31 mouse cellular contexts compared by ENCODE assay signal in genomic region chr12:17420168-17420810, GRCm38 (mm10).
DNase-seq lines count a peak whose midpoint lies in the region; TF ChIP-seq lines count a peak whose summit lies in the region.
"Had no signal": no experiment of that assay in that cellular context is flagged by ENCODE, and none has a peak within 500 bp of the region (broad histone marks: within the 10 kb centered on the region; RNA-seq: fewer than 3 reads in every experiment).

No protein-coding gene starts in this region.

- intact Hi-C loops in heart, postnatal 36 days (cut with DNase I) = no loop called here

- WGBS in heart, embryonic 10.5 days = 12% methylated on average over 3 of the region's 3 CpGs
- WGBS in lung, adult 2 months = 24% methylated on average over 3 of the region's 3 CpGs

- no peak for TF ChIP-seq CTCF in lung, adult 2 months (IDR thresholded peaks at IDR 0.05; ENCODE audit: insufficient read depth, low read length)

- no peak overlapping the region for H3K9ac ChIP-seq in ES-E14 (ENCODE audit: insufficient read depth, low read depth, low read length, poor library complexity, severe bottlenecking)
- H3K9ac ChIP-seq: forebrain, embryonic 13.5 days; heart, embryonic 13.5 days; hindbrain, embryonic 15.5 days; liver, embryonic 12.5 days; liver, postnatal 0 days; midbrain, embryonic 12.5 days; neural tube, embryonic 12.5 days had no signal

- no peak overlapping the region for H3K4me3 ChIP-seq in heart, embryonic 10.5 days
- H3K4me3 ChIP-seq in ES-E14 (ENCODE audit: insufficient read depth in 1 of 2, low read depth in 1 of 2, low read length in 2 of 2, poor library complexity in 1 of 2, severe bottlenecking in 1 of 2) = no peak overlapping the region
- H3K4me3 ChIP-seq in lung, adult 2 months (replicated peaks; ENCODE audit: extremely low read depth, low read depth, low read length) = no peak overlapping the region
- H3K4me3 ChIP-seq: forebrain, embryonic 13.5 days; heart, embryonic 13.5 days; hindbrain, embryonic 10.5 days; hindbrain, embryonic 15.5 days; layer of hippocampus, adult 2 months; liver, embryonic 12.5 days; megakaryocyte, embryonic 14.5 days; midbrain, embryonic 12.5 days; myocyte; neural tube, embryonic 12.5 days had no signal

- H3K36me3 ChIP-seq in heart, embryonic 10.5 days = peaks cover 49% of the 10 kb centered on the region
- peaks cover 39% of the 10 kb centered on the region for H3K36me3 ChIP-seq in ES-E14 (ENCODE audit: control insufficient read depth, insufficient read depth, low read length, poor library complexity, severe bottlenecking)

- H3K4me1 ChIP-seq in heart, embryonic 10.5 days = peaks cover 15% of the 10 kb centered on the region
- peaks cover 2 to 6% of the 10 kb centered on the region in 2 experiments; a peak in 3 of 4 replicates for H3K4me1 ChIP-seq in ES-E14 (ENCODE audit: control insufficient read depth in 2 of 2, insufficient read depth in 2 of 2, low read length in 2 of 2, poor library complexity in 1 of 2)
- H3K4me1 ChIP-seq in lung, adult 2 months (ENCODE audit: control insufficient read depth, insufficient read depth, low read length) = no peaks in the 10 kb centered on the region
- H3K4me1 ChIP-seq: forebrain, embryonic 13.5 days; hindbrain, embryonic 10.5 days; hindbrain, embryonic 15.5 days; liver, embryonic 12.5 days; megakaryocyte, embryonic 14.5 days; midbrain, embryonic 12.5 days; neural tube, embryonic 12.5 days had no signal

- peak overlapping the region; percentile 24; the same call in 1 of the 2 replicates for H3K27ac ChIP-seq in heart, embryonic 10.5 days
- peak overlapping the region; percentile 42; the same call in 1 of the 2 replicates for H3K27ac ChIP-seq in ES-E14 (ENCODE audit: insufficient read depth, low read depth, low read length, poor library complexity, severe bottlenecking)
- H3K27ac ChIP-seq: forebrain, embryonic 13.5 days; heart, embryonic 13.5 days; hindbrain, embryonic 10.5 days; hindbrain, embryonic 15.5 days; layer of hippocampus, adult 2 months; liver, embryonic 12.5 days; midbrain, embryonic 12.5 days; neural tube, embryonic 12.5 days had no signal

- no peaks in the 10 kb centered on the region for H3K9me3 ChIP-seq in heart, embryonic 10.5 days
- no peaks in the 10 kb centered on the region for H3K9me3 ChIP-seq in ES-E14 (ENCODE audit: control insufficient read depth, insufficient read depth, low read depth, low read length)
- H3K9me3 ChIP-seq: forebrain, embryonic 13.5 days; heart, embryonic 13.5 days; hindbrain, embryonic 10.5 days; hindbrain, embryonic 15.5 days; liver, embryonic 12.5 days; megakaryocyte, embryonic 14.5 days; midbrain, embryonic 12.5 days; neural tube, embryonic 12.5 days had no signal

- H3K27me3 ChIP-seq in heart, embryonic 10.5 days (ENCODE audit: insufficient read depth, poor library complexity, severe bottlenecking) = no peaks in the 10 kb centered on the region
- H3K27me3 ChIP-seq: forebrain, embryonic 13.5 days; heart, embryonic 13.5 days; hindbrain, embryonic 15.5 days; liver, embryonic 12.5 days; megakaryocyte, embryonic 14.5 days; midbrain, embryonic 12.5 days; neural tube, embryonic 12.5 days had no signal

- TF ChIP-seq POLR2A in lung, adult 2 months (IDR thresholded peaks at IDR 0.05; ENCODE audit: borderline replicate concordance, extremely low read depth, low read depth, low read length) = no peak

- no peak for DNase-seq in heart, embryonic 10.5 days (ENCODE audit: low spot score)
- DNase-seq in heart, postnatal 36 days = no peak
- DNase-seq in ES-E14 (ENCODE audit: low read depth, low spot score) (peak; percentile 36), ZHBTc4 (ENCODE audit: low read depth, low spot score) (peak; percentile 77)
- no peak for DNase-seq in lung, adult 2 months
- no peak for DNase-seq in frontal cortex, postnatal 10 days (ENCODE audit: low spot score in 2 of 2)
- DNase-seq in c-Kit-positive CD71-positive TER-119-positive erythroid progenitor cells, embryonic 14.5 days (ENCODE audit: low spot score) = no peak
- DNase-seq: adrenal gland, adult 8-10 months; cerebellum, adult 11 months; cerebellum, adult 9-10 months; cerebellum, postnatal 36 days; gastrocnemius, postnatal 25 days; heart, adult 11 months; heart, postnatal 10 days; kidney, adult 11 months; kidney, postnatal 25 days; left cerebral cortex, postnatal 4 days; liver, postnatal 0 days; lung, postnatal 4 days; thymus, adult 2 months; thymus, postnatal 36 days had no signal

- in situ Hi-C loops in ES-E14 (cut with MboI; ENCODE audit: low sequenced_read_pairs in 2 of 2, unreplicated experiment in 2 of 2) = no loop called here

TF ChIP-seq in ES-E14, 5 proteins besides CTCF, POLR2A, EP300 and RAD21:
- TF ChIP-seq CHD2 (IDR thresholded peaks at IDR 0.05; ENCODE audit: low read depth, low read length) (0 out of 2 replicates have a peak, but pooled peaks have one; percentile 39), HCFC1 (IDR thresholded peaks at IDR 0.05; ENCODE audit: borderline replicate concordance, insufficient read depth, low read length) (no peak)

Comparison
In these comparisons a context has a peak if more than half of its experiments do, and no peak if none do; other contexts are left out.
1. DNase-seq: peak in ES-E14 (single experiment) and ZHBTc4 (single experiment); none in heart, embryonic 10.5 days (single experiment), heart, postnatal 36 days (0 of 2), lung, adult 2 months (single experiment), frontal cortex, postnatal 10 days (0 of 2) and c-Kit-positive CD71-positive TER-119-positive erythroid progenitor cells, embryonic 14.5 days (single experiment).